Mouse (Mus musculus) limb, embryonic 12.5 days (tissue): ENCODE data around the gene Tmem239. TPM values are rescaled to one million over a fixed set of nuclear protein-coding genes. Genes with fewer than 3 reads are reported as not detected.
A peak's percentile ranks its signal among the peaks of the same experiment; 100 is the strongest.

Source experiments
- ATAC-seq: fragments of 200-750 bp; cut with Nextera tagmentation; 2 replicates; pipeline ENCODE4 v1.8.0; 2017; ENCODE audit warnings: low read depth, moderate TSS enrichment; ENCODE audit not compliant: insufficient number of reproducible peaks, insufficient read depth, low FRiP score, low TSS enrichment
- H3K27ac ChIP-seq: fragments of 300-500 bp; sonication (generic); 2 replicates; pipeline ENCODE4 v1.5.1; 2016; ENCODE audit warnings: mild to moderate bottlenecking, moderate library complexity
- H3K27me3 ChIP-seq: fragments of 300-500 bp; sonication (generic); 2 replicates; pipeline ENCODE4 v1.6.1; 2016; ENCODE audit warnings: mild to moderate bottlenecking, moderate library complexity
- H3K36me3 ChIP-seq: fragments of 300-500 bp; sonication (generic); 2 replicates; pipeline ENCODE4 v1.6.1; 2016; ENCODE audit warnings: mild to moderate bottlenecking, moderate library complexity
- H3K4me1 ChIP-seq: fragments of 300-500 bp; sonication (generic); replicated peaks from 2 replicates; pipeline ENCODE4 v1.6.1; 2016
- H3K4me2 ChIP-seq: fragments of 300-500 bp; sonication (generic); 2 replicates; pipeline ENCODE4 v1.6.1; 2016; ENCODE audit warnings: mild to moderate bottlenecking, moderate library complexity
- H3K4me3 ChIP-seq: fragments of 300-500 bp; sonication (generic); replicated peaks from 2 replicates; pipeline ENCODE4 v1.5.1; 2016; ENCODE audit warnings: mild to moderate bottlenecking
- H3K9ac ChIP-seq: fragments of 300-500 bp; sonication (generic); replicated peaks from 2 replicates; pipeline ENCODE4 v1.6.1; 2016; ENCODE audit warnings: mild to moderate bottlenecking, moderate library complexity
- H3K9me3 ChIP-seq: fragments of 300-500 bp; sonication (generic); 2 replicates; pipeline ENCODE4 v1.6.1; 2016; ENCODE audit warnings: mild to moderate bottlenecking, moderate library complexity
- WGBS: fragments of 180-500 bp; shearing (Covaris S2); methylation state at CpG from one replicate; pipeline ENCODE4 v1.1.7; 2016; 5-methylcytosine and 5-hydroxymethylcytosine counted together
- polyA plus RNA-seq: library from polyadenylated mRNA; unstranded; fragments of >200 nt; fragmentation: Nextera tagmentation; extraction: Ambion mirVana; gene quantifications from 2 replicates; pipeline ENCODE4 v1.2.1, GENCODE M21; 2016

Tmem239 gene
- polyA plus RNA-seq, 1 experiment from 2014 or later, result not detected

GRCm38 (mm10) chr2:130432157-130432556, 25.9 kb downstream of the Tmem239 start:
- no peak for ATAC-seq
- Histone ChIP-seq H3K27me3 (no peaks in the 10 kb centered on the region), H3K4me2 (no peak overlapping the region), H3K9ac (no peak overlapping the region), H3K9me3 (no peaks in the 10 kb centered on the region), H3K27ac (no peak overlapping the region), H3K4me3 (no peak overlapping the region), H3K4me1 (no peaks in the 10 kb centered on the region), H3K36me3 (peaks cover 28% of the 10 kb centered on the region)
- 85% methylated on average over 3 of the region's 3 CpGs for WGBS

DNA sequence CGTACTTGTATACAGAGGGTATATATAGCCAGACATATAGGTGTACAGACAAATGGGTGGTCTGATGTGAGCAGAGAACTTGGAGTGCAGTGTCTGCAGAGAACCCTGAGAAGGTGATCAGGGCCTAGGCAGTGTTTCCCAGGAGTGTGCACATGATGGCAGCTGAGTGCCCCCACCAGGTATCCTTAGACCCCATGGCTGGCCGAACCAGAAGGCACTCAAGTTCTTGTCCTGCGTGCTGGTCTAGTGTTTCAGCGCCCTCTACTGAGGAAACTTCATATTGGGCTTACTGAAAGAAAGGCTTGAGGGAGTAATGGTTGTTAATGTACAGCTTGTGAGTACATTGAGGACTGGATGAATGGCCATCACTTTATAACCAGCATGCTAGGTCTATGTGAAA, 26.9 kb downstream of the Tmem239 start:
- 30% methylated on average over 4 of the region's 4 CpGs for WGBS
- peak; percentile 47; the same call in 1 of the 2 replicates for ATAC-seq
- Histone ChIP-seq H3K4me3 (no peak overlapping the region), H3K4me2 (no peak overlapping the region), H3K4me1 (no peaks in the 10 kb centered on the region), H3K9me3 (no peaks in the 10 kb centered on the region), H3K27ac (no peak overlapping the region), H3K9ac (no peak overlapping the region), H3K36me3 (peaks cover 34% of the 10 kb centered on the region), H3K27me3 (no peaks in the 10 kb centered on the region)

GRCm38 (mm10) chr2:130436769-130437168, 30.5 kb downstream of the Tmem239 start:
- 95% methylated on average over 1 of the region's 1 CpGs for WGBS
- no peak for ATAC-seq
- peaks cover 53% of the 10 kb centered on the region for H3K36me3 ChIP-seq

GRCm38 (mm10) chr2:130438861-130439260, 32.6 kb downstream of the Tmem239 start:
- Histone ChIP-seq H3K36me3 (peaks cover 67% of the 10 kb centered on the region), H3K27me3 (no peaks in the 10 kb centered on the region), H3K4me3 (no peak overlapping the region), H3K4me2 (no peak overlapping the region), H3K9me3 (no peaks in the 10 kb centered on the region), H3K9ac (no peak overlapping the region), H3K4me1 (no peaks in the 10 kb centered on the region), H3K27ac (no peak overlapping the region)
- 88% methylated on average over 3 of the region's 3 CpGs for WGBS
- ATAC-seq, result no peak

More at GRCm38 (mm10) chr2:130436769-130437168, 30.5 kb downstream of the Tmem239 start:
- Histone ChIP-seq H3K9me3 (no peaks in the 10 kb centered on the region), H3K4me1 (no peaks in the 10 kb centered on the region), H3K4me2 (no peak overlapping the region), H3K27me3 (no peaks in the 10 kb centered on the region), H3K9ac (no peak overlapping the region), H3K4me3 (no peak overlapping the region), H3K27ac (no peak overlapping the region)

- Histone ChIP-seq H3K27ac (no peak overlapping the region), H3K27me3 (no peaks in the 10 kb centered on the region), H3K36me3 (peaks cover 78% of the 10 kb centered on the region), H3K9ac (no peak overlapping the region), H3K9me3 (no peaks in the 10 kb centered on the region), H3K4me2 (no peak overlapping the region), H3K4me1 (no peaks in the 10 kb centered on the region), H3K4me3 (no peak overlapping the region)
- ATAC-seq, result no peak
- WGBS, result 93% methylated on average over 4 of the region's 4 CpGs
Measured at GRCm38 (mm10) chr2:130439840-130440480, 33.7 kb downstream of the Tmem239 start.

- no peak for ATAC-seq
- peaks cover 85% of the 10 kb centered on the region for H3K36me3 ChIP-seq
Measured at GRCm38 (mm10) chr2:130442162-130442561, 35.9 kb downstream of the Tmem239 start.

GRCm38 (mm10) chr2:130448449-130448848, 42.2 kb downstream of the Tmem239 start:
- ATAC-seq, result no peak
- no peak overlapping the region for H3K27ac ChIP-seq
- H3K4me3 ChIP-seq, result no peak overlapping the region
- H3K4me2 ChIP-seq, result no peak overlapping the region
- no peaks in the 10 kb centered on the region for H3K9me3 ChIP-seq
- peaks cover 23% of the 10 kb centered on the region for H3K36me3 ChIP-seq
- H3K4me1 ChIP-seq, result peaks cover 19% of the 10 kb centered on the region
- H3K27me3 ChIP-seq, result peaks cover 9% of the 10 kb centered on the region; the same call in 1 of the 2 replicates
- H3K9ac ChIP-seq, result no peak overlapping the region

More at GRCm38 (mm10) chr2:130442162-130442561, 35.9 kb downstream of the Tmem239 start:
- Histone ChIP-seq H3K4me1 (no peaks in the 10 kb centered on the region), H3K4me3 (no peak overlapping the region), H3K9ac (no peak overlapping the region), H3K9me3 (no peaks in the 10 kb centered on the region), H3K27ac (no peak overlapping the region), H3K27me3 (no peaks in the 10 kb centered on the region), H3K4me2 (no peak overlapping the region)
- 86% methylated on average over 10 of the region's 10 CpGs for WGBS

GRCm38 (mm10) chr2:130449021-130449793, 42.9 kb downstream of the Tmem239 start:
- H3K4me1 ChIP-seq, result peaks cover 19% of the 10 kb centered on the region
- H3K4me2 ChIP-seq, result peak overlapping the region; percentile 85
- peaks cover 15% of the 10 kb centered on the region for H3K36me3 ChIP-seq
- H3K27me3 ChIP-seq, result peaks cover 9% of the 10 kb centered on the region; the same call in 1 of the 2 replicates
- 0 out of 2 replicates have a peak, but pooled peaks have one; percentile 17 for ATAC-seq
- 8% methylated on average over 17 of the region's 17 CpGs for WGBS
- H3K9ac ChIP-seq, result peak overlapping the region; percentile 87
- peak overlapping the region; percentile 89 for H3K4me3 ChIP-seq
- no peak overlapping the region for H3K27ac ChIP-seq
- no peaks in the 10 kb centered on the region for H3K9me3 ChIP-seq

DNA sequence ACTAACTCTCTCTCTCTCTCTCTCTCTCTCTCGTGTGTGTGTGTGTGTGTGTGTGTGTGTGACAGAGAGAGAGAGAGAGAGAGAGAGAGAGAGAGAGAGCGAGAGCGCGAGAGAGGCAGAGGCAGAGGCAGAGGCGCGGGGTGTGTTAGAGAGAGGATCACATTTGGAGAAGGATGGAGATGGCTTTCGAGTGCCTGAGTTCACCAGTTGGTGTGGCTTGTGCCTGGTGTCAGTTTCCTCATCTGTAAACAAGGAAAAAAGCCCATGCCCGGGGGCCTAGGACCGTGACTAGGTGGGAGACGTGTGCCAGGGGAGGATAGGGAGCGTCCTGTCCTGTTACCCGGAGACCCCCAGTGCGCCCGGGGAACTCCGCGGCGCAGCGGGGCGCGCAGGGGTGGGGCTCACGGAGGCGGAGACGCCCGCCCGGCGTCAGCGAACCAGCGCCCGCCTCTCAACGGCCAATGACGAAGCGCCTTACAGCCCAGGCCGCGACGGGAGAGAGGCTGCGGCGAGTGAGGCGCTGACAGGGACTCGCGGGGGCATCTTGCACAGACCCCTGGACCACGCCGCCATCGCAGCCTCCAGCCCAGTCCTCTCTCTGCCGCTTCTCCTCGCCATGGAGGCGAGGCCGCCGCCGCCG, 43.6 kb downstream of the Tmem239 start, which contains the start of gene Ptpra:
Ptpra (plus strand) TSS at position 485 of the 640 bp plus-strand sequence.
- peak within 1 kb of the TSS; percentile 85 for H3K4me2 ChIP-seq
- peak within 1 kb of the TSS; percentile 87 for H3K9ac ChIP-seq
- H3K4me1 ChIP-seq, result peaks cover 19% of the 10 kb centered on the region
- ATAC-seq, result peak; percentile 97
- H3K9me3 ChIP-seq, result no peaks in the 10 kb centered on the region
- under 1% methylated on average over 46 of the region's 50 CpGs for WGBS
- H3K36me3 ChIP-seq, result peaks cover 9% of the 10 kb centered on the region; the same call in 1 of the 2 replicates
- peak within 1 kb of the TSS; percentile 89 for H3K4me3 ChIP-seq
- peaks cover 9% of the 10 kb centered on the region; the same call in 1 of the 2 replicates for H3K27me3 ChIP-seq
- H3K27ac ChIP-seq, result peak within 1 kb of the TSS; percentile 80

- under 1% methylated on average over 45 of the region's 47 CpGs for WGBS
Measured at GRCm38 (mm10) chr2:130450434-130450796, 44.1 kb downstream of the Tmem239 start.

More at GRCm38 (mm10) chr2:130450434-130450796, 44.1 kb downstream of the Tmem239 start:
- Histone ChIP-seq H3K9ac (peak overlapping the region; percentile 87), H3K4me1 (peaks cover 19% of the 10 kb centered on the region), H3K4me3 (peak overlapping the region; percentile 89), H3K27me3 (peaks cover 9% of the 10 kb centered on the region; the same call in 1 of the 2 replicates), H3K36me3 (peaks cover 4% of the 10 kb centered on the region; the same call in 1 of the 2 replicates), H3K27ac (peak overlapping the region; percentile 80), H3K4me2 (peak overlapping the region; percentile 85), H3K9me3 (no peaks in the 10 kb centered on the region)
- ATAC-seq, result peak; percentile 80
